Mouse (Mus musculus): ENCODE measurements around the gene Tagln2. TPM values are rescaled to one million over a fixed set of nuclear protein-coding genes. Genes with fewer than 3 reads are reported as not detected.
A peak's percentile ranks its signal among the peaks of the same experiment; 100 is the strongest.

The Tagln2 gene
- polyA plus RNA-seq, 1 experiment from 2014 or later: 77.7 TPM

- peaks cover 8% of the 10 kb centered on the region; the same call in 1 of the 2 replicates for H3K27me3 ChIP-seq
- H3K36me3 ChIP-seq: peaks cover 18% of the 10 kb centered on the region
Observed at GRCm38 (mm10) chr1:172493516-172493915, 6.3 kb upstream of the Tagln2 start.

GRCm38 (mm10) chr1:172496030-172496429, 3.8 kb upstream of the Tagln2 start:
- H3K4me3 ChIP-seq: no peak overlapping the region
- peaks cover 14% of the 10 kb centered on the region for H3K4me1 ChIP-seq (replicated peaks)
- H3K4me2 ChIP-seq: no peak overlapping the region
- peaks cover 18% of the 10 kb centered on the region for H3K36me3 ChIP-seq
- peaks cover 23% of the 10 kb centered on the region for H3K27me3 ChIP-seq
- no peak for ATAC-seq (ENCODE audit: low FRiP score, low read depth)
- no peaks in the 10 kb centered on the region for H3K9me3 ChIP-seq
- 85% methylated on average over 17 of the region's 17 CpGs for WGBS
- no peak overlapping the region for H3K9ac ChIP-seq
- H3K27ac ChIP-seq (replicated peaks): no peak overlapping the region

More at GRCm38 (mm10) chr1:172493516-172493915, 6.3 kb upstream of the Tagln2 start:
- Histone ChIP-seq H3K4me2 (no peak overlapping the region), H3K4me3 (no peak overlapping the region), H3K4me1 (replicated peaks) (peaks cover 11% of the 10 kb centered on the region), H3K9ac (no peak overlapping the region), H3K9me3 (no peaks in the 10 kb centered on the region), H3K27ac (replicated peaks) (no peak overlapping the region)
- no peak for ATAC-seq (ENCODE audit: low FRiP score, low read depth)
- WGBS: 58% methylated on average over 6 of the region's 6 CpGs

- WGBS: 84% methylated on average over 10 of the region's 10 CpGs
- no peak overlapping the region for H3K4me2 ChIP-seq
- no peak for ATAC-seq (ENCODE audit: low FRiP score, low read depth)
- no peaks in the 10 kb centered on the region for H3K9me3 ChIP-seq
- peaks cover 12% of the 10 kb centered on the region for H3K36me3 ChIP-seq
- H3K9ac ChIP-seq: no peak overlapping the region
- peaks cover 22% of the 10 kb centered on the region for H3K4me1 ChIP-seq (replicated peaks)
- peaks cover 25% of the 10 kb centered on the region for H3K27me3 ChIP-seq
- no peak overlapping the region for H3K27ac ChIP-seq (replicated peaks)
- no peak overlapping the region for H3K4me3 ChIP-seq
Observed at GRCm38 (mm10) chr1:172497428-172497827, 2.4 kb upstream of the Tagln2 start.

GRCm38 (mm10) chr1:172500451-172501370, 864 bp downstream of the Tagln2 start:
- H3K9ac ChIP-seq: peak overlapping the region; percentile 30
- under 1% methylated on average over 56 of the region's 56 CpGs for whole genome bisulfite sequencing
- H3K27ac ChIP-seq (replicated peaks): peak overlapping the region; percentile 60; the same call in 1 of the 2 replicates
- peaks cover 42% of the 10 kb centered on the region for H3K4me1 ChIP-seq (replicated peaks)
- peaks cover 11% of the 10 kb centered on the region for H3K36me3 ChIP-seq
- peaks cover 25% of the 10 kb centered on the region for H3K27me3 ChIP-seq
- ATAC-seq (ENCODE audit: low FRiP score, low read depth): no peak; the same call in 1 of the 2 replicates
- H3K4me3 ChIP-seq: peak overlapping the region; percentile 40
- peak overlapping the region; percentile 54 for H3K4me2 ChIP-seq
- H3K9me3 ChIP-seq: no peaks in the 10 kb centered on the region

- H3K9me3 ChIP-seq: no peaks in the 10 kb centered on the region
- peaks cover 25% of the 10 kb centered on the region for H3K27me3 ChIP-seq
- H3K9ac ChIP-seq: no peak overlapping the region
- ATAC-seq (ENCODE audit: low FRiP score, low read depth): peak; percentile 4; the same call in 1 of the 2 replicates
- 30% methylated on average over 13 of the region's 13 CpGs for WGBS
- H3K36me3 ChIP-seq: peaks cover 8% of the 10 kb centered on the region; the same call in 1 of the 2 replicates
- H3K27ac ChIP-seq (replicated peaks): peak overlapping the region; percentile 35; the same call in 1 of the 2 replicates
- H3K4me2 ChIP-seq: peak overlapping the region; percentile 54
- peaks cover 42% of the 10 kb centered on the region for H3K4me1 ChIP-seq (replicated peaks)
- H3K4me3 ChIP-seq: peak overlapping the region; percentile 40
Observed at GRCm38 (mm10) chr1:172501371-172502144, 1.7 kb downstream of the Tagln2 start.

- H3K4me2 ChIP-seq: peak overlapping the region; percentile 54
- H3K36me3 ChIP-seq: peaks cover 6% of the 10 kb centered on the region; the same call in 1 of the 2 replicates
- no peak overlapping the region for H3K4me3 ChIP-seq
- H3K9me3 ChIP-seq: no peaks in the 10 kb centered on the region
- H3K9ac ChIP-seq: no peak overlapping the region
- WGBS: 29% methylated on average over 12 of the region's 13 CpGs
- peaks cover 42% of the 10 kb centered on the region for H3K4me1 ChIP-seq (replicated peaks)
- ATAC-seq (ENCODE audit: low FRiP score, low read depth): no peak
- H3K27me3 ChIP-seq: peaks cover 24% of the 10 kb centered on the region
- peak overlapping the region; percentile 35; the same call in 1 of the 2 replicates for H3K27ac ChIP-seq (replicated peaks)
Observed at GRCm38 (mm10) chr1:172502145-172503110, 2.6 kb downstream of the Tagln2 start.

GRCm38 (mm10) chr1:172503111-172503997, 3.5 kb downstream of the Tagln2 start:
- Histone ChIP-seq H3K9me3 (no peaks in the 10 kb centered on the region), H3K36me3 (no peaks in the 10 kb centered on the region), H3K4me3 (no peak overlapping the region), H3K27me3 (peaks cover 18% of the 10 kb centered on the region), H3K4me2 (peak overlapping the region; percentile 54), H3K4me1 (replicated peaks) (peaks cover 42% of the 10 kb centered on the region), H3K9ac (no peak overlapping the region), H3K27ac (replicated peaks) (peak overlapping the region; percentile 47; the same call in 1 of the 2 replicates)
- ATAC-seq (ENCODE audit: low FRiP score, low read depth): peak; percentile 24
- WGBS: 25% methylated on average over 14 of the region's 14 CpGs

- H3K9ac ChIP-seq: no peak overlapping the region
- peaks cover 41% of the 10 kb centered on the region for H3K4me1 ChIP-seq (replicated peaks)
- ATAC-seq (ENCODE audit: low FRiP score, low read depth): no peak
Observed at GRCm38 (mm10) chr1:172504756-172505155, 4.9 kb downstream of the Tagln2 start.

GRCm38 (mm10) chr1:172507001-172507400, 7.2 kb downstream of the Tagln2 start:
- no peak overlapping the region for H3K27ac ChIP-seq (replicated peaks)
- 57% methylated on average over 5 of the region's 5 CpGs for WGBS
- H3K9ac ChIP-seq: no peak overlapping the region
- no peaks in the 10 kb centered on the region for H3K36me3 ChIP-seq
- H3K9me3 ChIP-seq: no peaks in the 10 kb centered on the region
- H3K4me1 ChIP-seq (replicated peaks): peaks cover 23% of the 10 kb centered on the region
- no peak for ATAC-seq (ENCODE audit: low FRiP score, low read depth)
- no peak overlapping the region for H3K4me2 ChIP-seq
- H3K27me3 ChIP-seq: no peaks in the 10 kb centered on the region
- no peak overlapping the region for H3K4me3 ChIP-seq

More at GRCm38 (mm10) chr1:172504756-172505155, 4.9 kb downstream of the Tagln2 start:
- Histone ChIP-seq H3K27ac (replicated peaks) (no peak overlapping the region), H3K27me3 (peaks cover 10% of the 10 kb centered on the region), H3K4me2 (no peak overlapping the region), H3K4me3 (no peak overlapping the region), H3K9me3 (no peaks in the 10 kb centered on the region), H3K36me3 (no peaks in the 10 kb centered on the region)
- 78% methylated on average over 8 of the region's 8 CpGs for WGBS

GRCm38 (mm10) chr1:172507701-172508100, 7.9 kb downstream of the Tagln2 start:
- 96% methylated on average over 3 of the region's 3 CpGs for WGBS

More at GRCm38 (mm10) chr1:172507701-172508100, 7.9 kb downstream of the Tagln2 start:
- H3K27ac ChIP-seq (replicated peaks): no peak overlapping the region
- H3K4me3 ChIP-seq: no peak overlapping the region
- H3K27me3 ChIP-seq: no peaks in the 10 kb centered on the region
- H3K36me3 ChIP-seq: no peaks in the 10 kb centered on the region
- H3K4me2 ChIP-seq: no peak overlapping the region
- ATAC-seq (ENCODE audit: low FRiP score, low read depth): no peak
- H3K9ac ChIP-seq: no peak overlapping the region
- no peaks in the 10 kb centered on the region for H3K9me3 ChIP-seq
- H3K4me1 ChIP-seq (replicated peaks): peaks cover 18% of the 10 kb centered on the region

All from hindbrain, embryonic 15.5 days (tissue).